Mouse (Mus musculus) 3134 (cell line): ENCODE data around the gene Surf2.
"Not testable (repeated sequence)": the region's sequence is repeated elsewhere in the genome, so short reads cannot be mapped to it uniquely, and the experiment has no call there.

Experiments used
- DNase-seq: peaks from one replicate; pipeline ENCODE4 v3.0.0-alpha.2; 2011; ENCODE audit warnings: low spot score; ENCODE audit not compliant: insufficient read length; ENCODE audit errors: extremely low read depth

Gene Surf2

DNA sequence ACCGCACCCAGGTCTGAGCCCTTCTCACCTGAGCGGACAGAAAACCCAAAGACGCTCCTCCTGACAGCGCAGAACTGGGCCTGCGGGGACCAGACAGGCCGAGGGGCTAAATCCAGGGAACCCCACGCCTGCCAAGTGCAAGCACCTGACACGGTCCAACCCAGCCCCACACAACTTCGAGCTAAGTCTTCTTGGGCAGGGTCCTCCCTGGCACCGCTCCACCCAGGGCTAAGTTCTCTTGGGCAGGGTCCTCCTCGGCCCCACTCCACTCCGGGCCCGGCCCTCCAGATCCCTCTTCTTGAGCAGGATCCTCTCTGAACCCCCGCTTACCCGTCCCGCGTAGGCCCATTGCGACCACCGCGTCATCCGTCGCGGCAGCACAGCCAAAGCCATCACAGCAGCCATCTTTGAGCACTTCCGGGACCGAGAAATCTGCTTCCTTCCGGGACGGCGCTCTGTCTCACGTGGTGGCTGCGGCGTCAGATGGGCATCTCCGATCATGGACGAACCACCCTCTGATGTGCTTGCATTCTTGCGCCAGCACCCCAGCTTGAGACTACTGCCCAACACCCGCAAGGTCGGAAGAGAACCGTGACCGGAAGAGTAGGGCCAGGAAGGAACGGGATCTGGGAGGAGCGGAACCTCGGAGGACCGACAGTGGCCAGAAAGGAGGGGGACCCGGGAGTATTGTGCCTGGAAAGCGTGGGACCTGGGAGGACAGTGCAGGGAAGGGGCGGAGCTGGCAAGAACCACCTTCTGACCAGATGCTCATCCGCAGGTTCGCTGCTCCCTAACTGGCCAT is at the start of gene Surf2, which contains the start of gene Surf1:
TSS of gene Surf2 (plus strand) at position 441 of the 802 bp plus-strand sequence.
TSS of gene Surf1 (minus strand) at position 604 of the 802 bp plus-strand sequence.
- DNase-seq, result peak; percentile 87

DNA sequence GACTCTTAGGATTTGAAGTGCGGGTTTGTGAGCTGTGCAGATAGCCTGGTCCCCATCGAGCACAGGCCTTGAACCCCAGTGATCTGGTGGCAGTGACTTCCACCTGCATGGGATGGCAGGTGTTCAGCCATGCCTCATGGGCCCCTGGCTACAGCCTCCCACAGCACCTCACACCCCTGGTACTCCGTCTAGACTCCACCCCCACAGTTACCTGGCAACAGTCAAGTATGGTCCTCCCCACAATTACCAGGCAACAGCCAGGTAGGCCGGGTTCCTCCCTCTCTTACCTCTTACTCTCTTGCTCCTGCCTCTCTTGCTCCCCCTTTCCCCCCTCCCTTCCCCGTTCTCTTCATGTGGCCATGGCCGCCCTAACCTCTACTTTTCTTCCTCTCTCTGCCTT is 45.5 kb upstream of the Surf2 start:
- DNase-seq, result no peak

- no peak for DNase-seq
These were observed 37.6 kb upstream of the Surf2 start for GRCm38 (mm10) chr2:26878571-26878970.

DNA sequence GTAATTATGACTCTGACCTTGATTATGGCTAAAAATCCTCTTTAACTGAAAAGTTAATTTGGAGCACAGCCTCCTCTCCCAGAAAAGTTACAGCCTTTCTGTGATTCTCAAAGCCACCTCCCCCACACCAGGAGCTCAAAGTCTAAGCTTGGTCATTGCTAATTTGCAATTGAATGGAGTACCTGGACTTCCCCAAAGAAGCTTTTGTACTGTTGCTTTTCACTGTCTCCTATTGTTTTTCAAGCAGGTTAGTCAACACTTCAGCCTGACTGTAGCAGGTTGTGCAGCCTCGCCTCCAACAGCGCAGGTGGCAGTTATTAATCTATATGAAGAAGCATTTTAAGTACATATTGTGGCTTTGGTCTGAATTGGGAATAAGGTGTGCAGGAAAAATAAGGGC is 30.6 kb upstream of the Surf2 start:
- not testable (repeated sequence) for DNase-seq

DNA sequence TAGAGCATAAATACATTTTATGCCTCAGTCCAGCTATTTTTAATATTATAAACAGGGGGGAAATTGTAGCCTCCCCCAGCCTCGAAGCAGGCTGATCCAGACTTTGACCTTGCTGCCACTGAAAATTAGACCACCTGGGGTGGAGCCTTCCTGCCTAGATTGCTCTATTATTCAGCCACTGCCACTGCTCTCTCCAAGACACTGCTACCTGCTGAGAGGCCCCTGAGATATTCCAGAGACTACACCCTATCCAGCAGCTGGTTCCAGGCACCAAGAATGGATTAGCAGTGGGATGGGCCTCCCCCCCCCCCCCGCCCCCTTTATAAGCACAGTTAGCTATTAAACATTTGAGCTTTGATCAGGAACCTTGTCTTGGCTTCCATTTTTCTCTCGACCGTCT is 30.0 kb upstream of the Surf2 start:
- not testable (repeated sequence) for DNase-seq

DNA sequence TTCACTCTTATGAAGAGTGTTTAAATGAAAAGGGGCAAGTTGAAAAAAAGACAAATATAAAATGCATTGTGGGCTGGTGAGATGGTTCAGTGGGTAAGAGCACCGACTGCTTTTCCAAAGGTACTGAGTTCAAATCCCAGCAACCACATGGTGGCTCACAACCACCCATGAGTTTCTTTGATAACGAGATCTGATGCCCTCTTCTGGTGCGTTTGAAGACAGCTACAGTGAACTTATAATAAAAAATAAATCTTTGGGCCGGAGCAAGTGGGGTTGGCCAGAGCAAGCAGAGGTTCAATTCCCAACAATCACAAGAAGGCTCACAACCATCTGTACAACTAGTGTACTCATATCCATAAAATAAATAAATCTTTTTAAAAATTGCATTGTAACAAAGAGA is 20.3 kb upstream of the Surf2 start:
- no peak for DNase-seq

DNA sequence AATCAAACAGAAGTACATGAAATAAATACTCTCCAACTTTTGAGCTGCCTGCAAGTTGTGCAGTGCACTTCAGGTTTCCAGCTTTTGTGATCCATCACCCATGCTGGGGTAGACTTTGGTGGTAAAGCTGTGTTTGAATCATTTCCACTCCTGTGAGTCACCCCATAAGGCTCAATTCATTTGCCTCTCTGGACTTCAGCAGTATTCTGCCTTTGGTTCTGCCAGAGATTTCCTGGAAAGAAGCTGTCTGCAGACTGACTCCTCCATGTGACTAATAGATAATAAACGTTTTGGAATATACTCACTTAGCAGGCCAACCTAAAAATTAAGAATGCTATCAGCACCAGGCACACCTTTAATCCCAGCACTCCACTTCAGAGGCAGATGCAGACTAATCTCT is 15.4 kb upstream of the Surf2 start:
- no peak for DNase-seq

GRCm38 (mm10) chr2:26901834-26902400 is 14.2 kb upstream of the Surf2 start:
- DNase-seq, result no peak

DNA sequence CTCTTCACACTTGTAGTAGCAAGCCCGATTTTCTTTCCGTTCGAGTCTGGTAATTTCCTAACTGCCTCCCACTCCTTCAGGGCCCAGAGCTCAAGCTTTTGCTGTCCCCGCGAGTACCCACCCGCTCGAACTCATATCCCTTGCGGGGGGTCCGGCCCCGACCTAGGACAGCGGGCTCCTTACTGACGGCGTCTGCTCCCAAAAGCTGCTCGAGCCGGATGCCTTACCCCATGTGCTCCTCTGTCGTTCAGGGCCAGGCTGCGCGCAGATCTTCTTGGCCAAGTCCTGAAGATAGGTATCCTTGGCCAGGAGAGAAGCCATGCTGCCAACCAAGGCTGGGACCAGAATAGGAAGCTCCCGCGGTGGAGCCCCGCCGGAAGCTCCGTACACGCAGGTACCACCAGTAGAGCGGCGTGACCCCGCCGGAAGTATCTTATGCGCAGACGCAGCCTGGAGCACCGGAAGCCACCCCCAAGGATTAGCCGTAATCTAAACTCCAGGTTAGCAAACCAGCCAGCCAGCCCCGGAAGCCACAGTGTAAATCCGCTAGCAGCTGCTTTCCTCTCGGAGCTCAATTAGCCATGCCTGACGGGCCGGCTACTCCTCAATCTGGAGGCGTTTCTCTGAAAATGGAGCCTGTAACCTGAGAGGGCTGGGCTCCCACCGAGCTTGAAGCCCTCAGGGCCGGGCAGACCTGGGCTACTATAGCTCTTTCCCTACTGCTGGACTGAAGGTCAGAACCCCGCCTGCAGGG is 13.5 kb upstream of the Surf2 start, which contains the start of gene Surf6:
TSS of gene Surf6 (minus strand) at position 413 of the 754 bp plus-strand sequence.
- peak; percentile 89 for DNase-seq

GRCm38 (mm10) chr2:26903311-26903710 is 12.9 kb upstream of the Surf2 start:
- no peak for DNase-seq

- no peak for DNase-seq
These were observed 10.2 kb upstream of the Surf2 start for GRCm38 (mm10) chr2:26905936-26906335.

GRCm38 (mm10) chr2:26906431-26906830 is 9.7 kb upstream of the Surf2 start:
- no peak for DNase-seq

DNA sequence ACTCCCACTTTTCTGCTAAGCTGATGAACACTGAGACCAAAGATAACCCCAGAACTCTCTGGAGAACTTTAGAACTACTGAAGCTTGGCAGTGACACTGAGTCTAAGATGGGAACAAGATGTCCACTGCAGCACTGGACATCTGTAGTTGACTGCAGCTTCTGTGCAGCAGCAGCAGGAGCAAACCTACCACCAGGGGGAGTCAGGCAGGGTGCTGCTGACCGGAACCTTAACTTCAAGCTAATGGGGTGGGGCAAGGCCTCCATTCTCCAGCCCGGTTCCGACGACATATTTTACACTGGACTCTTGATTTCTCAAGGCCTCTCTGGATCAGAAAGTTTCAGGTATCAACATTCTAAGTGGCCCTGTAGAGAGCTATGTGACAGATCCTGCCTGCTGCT is 9.1 kb upstream of the Surf2 start:
- DNase-seq, result no peak

- no peak for DNase-seq
These were observed 7.3 kb upstream of the Surf2 start for GRCm38 (mm10) chr2:26908710-26909386.

DNA sequence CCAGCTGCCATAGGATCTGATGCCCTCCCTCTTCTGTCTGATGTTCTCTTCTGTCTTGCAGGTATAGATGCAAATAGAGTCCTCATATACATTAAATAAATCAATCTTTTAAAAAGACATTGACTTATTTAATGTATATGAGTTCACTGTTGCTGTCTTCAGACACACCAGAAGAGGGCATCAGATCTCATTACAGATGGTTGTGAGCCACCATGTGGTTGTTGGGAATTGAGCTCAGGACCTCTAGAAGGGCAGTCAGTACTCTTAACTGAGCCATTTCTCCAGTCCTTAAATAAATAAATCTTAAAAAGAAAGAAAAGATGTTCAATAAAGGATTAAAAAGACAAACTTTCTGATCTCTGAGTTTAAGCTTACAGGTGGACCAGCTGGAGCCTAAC is 6.8 kb upstream of the Surf2 start:
- no peak for DNase-seq

DNA sequence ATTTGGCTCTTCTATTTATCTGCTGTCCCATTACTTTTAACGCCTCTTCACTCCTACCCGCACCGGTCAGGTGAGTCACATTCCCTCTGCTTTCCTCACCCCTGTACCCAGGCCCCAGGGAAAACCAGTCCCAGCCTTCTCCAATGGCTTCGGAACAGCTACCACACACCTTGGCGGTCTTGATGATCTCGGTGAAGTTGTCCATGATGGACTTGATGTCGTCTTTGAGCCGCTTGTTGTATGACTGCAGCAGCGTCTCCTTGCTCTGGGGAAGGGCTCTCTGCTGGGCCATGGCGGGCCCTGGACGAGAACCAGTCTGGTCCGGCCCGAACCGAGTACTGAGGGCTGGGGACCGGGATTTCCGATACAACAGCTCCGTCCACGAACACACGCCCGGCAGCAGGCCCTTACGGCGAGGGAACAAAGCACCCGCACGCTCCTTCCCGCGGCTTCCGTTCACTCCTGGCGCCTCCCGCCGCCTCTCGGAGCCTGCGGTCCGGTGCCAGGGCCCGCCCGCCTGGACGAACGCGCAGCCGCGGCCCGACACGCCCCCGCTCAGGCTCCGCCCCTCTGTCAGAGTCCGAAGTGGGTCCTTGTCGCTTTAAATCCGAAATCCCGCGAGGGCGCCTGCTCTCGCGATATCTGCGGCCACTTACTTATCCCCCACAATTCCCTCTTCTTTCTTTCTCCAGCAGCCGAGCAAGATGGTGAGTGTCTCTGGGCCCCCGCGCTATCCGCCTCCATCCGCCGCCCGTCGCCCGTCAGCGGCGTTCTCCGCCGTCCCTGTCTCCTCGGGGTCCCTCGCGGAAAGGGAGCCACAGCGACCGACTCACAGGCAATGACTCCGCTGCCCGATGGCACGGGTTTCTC is 5.8 kb upstream of the Surf2 start, which contains the start of the genes Med22 and Rpl7a:
TSS of gene Med22 (minus strand) at position 554 of the 870 bp plus-strand sequence.
TSS of gene Rpl7a (plus strand) at position 641 of the 870 bp plus-strand sequence.
- peak; percentile 98 for DNase-seq

GRCm38 (mm10) chr2:26910994-26911765 is 5.0 kb upstream of the Surf2 start:
- no peak for DNase-seq

DNA sequence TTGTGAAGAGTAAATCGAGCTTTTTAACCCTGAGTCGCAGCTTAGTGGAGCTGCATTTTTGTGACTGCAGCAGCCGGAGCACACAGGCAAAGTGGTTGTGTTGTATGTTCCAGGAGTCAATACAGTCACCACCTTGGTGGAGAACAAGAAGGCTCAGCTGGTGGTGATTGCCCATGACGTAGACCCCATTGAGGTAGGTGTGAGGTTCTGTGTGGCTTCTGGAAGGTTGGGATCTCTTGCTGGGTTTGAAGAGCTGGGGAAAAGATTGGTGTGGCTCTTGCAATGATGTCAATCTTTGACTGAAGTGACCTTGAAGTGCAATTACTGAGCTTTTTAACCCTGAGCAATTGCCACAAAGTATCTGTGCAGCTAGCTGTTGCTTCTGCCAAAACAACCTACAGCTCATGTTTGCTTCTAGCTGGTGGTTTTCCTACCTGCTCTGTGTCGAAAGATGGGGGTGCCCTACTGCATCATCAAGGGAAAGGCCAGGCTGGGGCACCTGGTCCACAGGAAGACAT is 3.9 kb upstream of the Surf2 start:
- no peak for DNase-seq
